19 mouse cellular contexts compared by ENCODE assay signal in the genomic region with DNA sequence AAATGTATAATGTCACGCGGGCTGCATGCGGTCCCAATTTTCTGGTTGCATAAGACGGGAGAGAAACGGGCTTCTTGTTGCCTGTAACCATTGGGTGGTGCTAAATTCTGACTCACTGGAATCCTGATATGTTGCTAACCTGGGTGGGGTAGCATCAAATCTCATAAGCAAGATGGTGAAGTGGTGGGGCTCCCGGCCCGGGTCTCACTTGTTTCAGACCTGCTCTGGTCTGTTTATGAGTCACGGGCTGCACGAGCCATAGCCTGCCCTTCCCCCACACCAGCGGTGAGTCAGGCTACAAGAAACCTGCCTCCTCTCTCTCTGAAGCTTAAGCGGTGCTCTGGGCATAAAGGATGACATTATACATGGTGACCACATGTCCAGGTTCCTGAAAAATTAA.
DNase-seq lines count a peak whose midpoint lies in the region; ATAC-seq and TF ChIP-seq lines count a peak whose summit lies in the region.
"Had no signal": no experiment of that assay in that cellular context is flagged by ENCODE, and none has a peak within 500 bp of the region (broad histone marks: within the 10 kb centered on the region; RNA-seq: fewer than 3 reads in every experiment).

No protein-coding gene starts in this region.

- no peak for ATAC-seq in hindbrain, embryonic 14.5 days (ENCODE audit: low FRiP score)
- ATAC-seq in hindbrain, embryonic 12.5 days (ENCODE audit: low FRiP score): no peak
- ATAC-seq in stomach, postnatal 0 days (ENCODE audit: low FRiP score, low TSS enrichment): peak; percentile 34; the same call in 1 of the 2 replicates
- ATAC-seq: intestine, embryonic 15.5 days; midbrain, embryonic 15.5 days had no signal

- no peak for TF ChIP-seq POLR2A in cerebellum, adult 2 months (IDR thresholded peaks at IDR 0.05; ENCODE audit: borderline replicate concordance, insufficient read depth, low read length)

- TF ChIP-seq CTCF in cerebellum, adult 2 months (IDR thresholded peaks at IDR 0.05; ENCODE audit: borderline replicate concordance, insufficient read depth, low read depth, low read length): no peak
- TF ChIP-seq CTCF in stomach, postnatal 0 days (IDR thresholded peaks at IDR 0.05; ENCODE audit: low read depth): no peak

- no peak for TF ChIP-seq EP300 in stomach, postnatal 0 days (optimal IDR thresholded peaks at IDR 0.05)

- H3K4me1 ChIP-seq in cerebellum, adult 2 months (ENCODE audit: control insufficient read depth, insufficient read depth, low read length): peaks cover 65% of the 10 kb centered on the region
- H3K4me1 ChIP-seq in hindbrain, embryonic 14.5 days (replicated peaks; ENCODE audit: control insufficient read depth, insufficient read depth, low read length): peaks cover 37% of the 10 kb centered on the region
- peaks cover 36% of the 10 kb centered on the region for H3K4me1 ChIP-seq in hindbrain, embryonic 12.5 days
- H3K4me1 ChIP-seq in stomach, postnatal 0 days (replicated peaks; ENCODE audit: control insufficient read depth, insufficient read depth): no peaks in the 10 kb centered on the region

- DNase-seq in cerebellum, adult 2 months: peak in 1 of 2 experiments; percentile 42
- DNase-seq in cerebellum, adult 18-20 months: no peak
- no peak for DNase-seq in hindbrain, embryonic 14.5 days (ENCODE audit: low spot score)
- DNase-seq in right cerebral cortex, adult 2 months (ENCODE audit: low spot score in 2 of 2): peak; percentile 30 to 47
- DNase-seq in right cerebral cortex, postnatal 10 days (ENCODE audit: low spot score in 2 of 2): no peak
- peak; percentile 47 for DNase-seq in stomach, postnatal 0 days (ENCODE audit: low spot score)
- DNase-seq in thymus, postnatal 25 days: no peak
- DNase-seq: adrenal gland, adult 8-10 months; gastrocnemius, adult 2 months; heart, adult 11 months; heart, postnatal 4 days; thymus, adult 2 months had no signal

- no peak overlapping the region for H3K4me3 ChIP-seq in cerebellum, adult 2 months (replicated peaks; ENCODE audit: insufficient read depth, low read depth, low read length)
- H3K4me3 ChIP-seq in hindbrain, embryonic 14.5 days (replicated peaks; ENCODE audit: low read length): no peak overlapping the region
- H3K4me3 ChIP-seq in hindbrain, embryonic 12.5 days: no peak overlapping the region
- H3K4me3 ChIP-seq in stomach, postnatal 0 days (ENCODE audit: low read depth, low read length): no peak overlapping the region
- H3K4me3 ChIP-seq: forebrain, embryonic 12.5 days; gastrocnemius, adult 2 months; heart, embryonic 13.5 days; intestine, embryonic 15.5 days; limb, embryonic 13.5 days; midbrain, embryonic 15.5 days had no signal

- no peaks in the 10 kb centered on the region for H3K9me3 ChIP-seq in hindbrain, embryonic 14.5 days (ENCODE audit: control insufficient read depth, low read length)
- H3K9me3 ChIP-seq in hindbrain, embryonic 12.5 days (replicated peaks): no peaks in the 10 kb centered on the region
- H3K9me3 ChIP-seq in stomach, postnatal 0 days (ENCODE audit: control insufficient read depth, low read length): no peaks in the 10 kb centered on the region
- H3K9me3 ChIP-seq: forebrain, embryonic 12.5 days; heart, embryonic 13.5 days; intestine, embryonic 15.5 days; limb, embryonic 13.5 days; midbrain, embryonic 15.5 days had no signal

- H3K27ac ChIP-seq in cerebellum, adult 2 months (ENCODE audit: insufficient read depth, low read length): peak overlapping the region; percentile 6; the same call in 1 of the 2 replicates
- H3K27ac ChIP-seq in hindbrain, embryonic 14.5 days: peak overlapping the region; percentile 34
- no peak overlapping the region for H3K27ac ChIP-seq in hindbrain, embryonic 12.5 days
- no peak overlapping the region for H3K27ac ChIP-seq in stomach, postnatal 0 days (replicated peaks)
- H3K27ac ChIP-seq: forebrain, embryonic 12.5 days; gastrocnemius, adult 2 months; heart, embryonic 13.5 days; intestine, embryonic 15.5 days; limb, embryonic 13.5 days; liver, embryonic 14.5 days had no signal

- H3K36me3 ChIP-seq in hindbrain, embryonic 14.5 days (replicated peaks; ENCODE audit: control insufficient read depth, insufficient read depth): no peaks in the 10 kb centered on the region
- no peaks in the 10 kb centered on the region for H3K36me3 ChIP-seq in hindbrain, embryonic 12.5 days
- no peaks in the 10 kb centered on the region for H3K36me3 ChIP-seq in stomach, postnatal 0 days (ENCODE audit: control insufficient read depth, insufficient read depth, low read length)
- H3K36me3 ChIP-seq: forebrain, embryonic 12.5 days; heart, embryonic 13.5 days; intestine, embryonic 15.5 days; limb, embryonic 13.5 days; midbrain, embryonic 15.5 days had no signal

- WGBS in cerebellum, adult 2 months: 83% methylated on average over 11 of the region's 11 CpGs
- WGBS in hindbrain, embryonic 14.5 days: 87% methylated on average over 11 of the region's 11 CpGs
- WGBS in hindbrain, embryonic 12.5 days: 91% methylated on average over 11 of the region's 11 CpGs
- WGBS in stomach, postnatal 0 days: 59% methylated on average over 11 of the region's 11 CpGs

- no peak overlapping the region for H3K4me2 ChIP-seq in hindbrain, embryonic 14.5 days (replicated peaks)
- H3K4me2 ChIP-seq in hindbrain, embryonic 12.5 days (replicated peaks): no peak overlapping the region
- no peak overlapping the region for H3K4me2 ChIP-seq in stomach, postnatal 0 days (replicated peaks; ENCODE audit: low read depth)
- H3K4me2 ChIP-seq: forebrain, embryonic 12.5 days; heart, embryonic 13.5 days; intestine, embryonic 15.5 days; limb, embryonic 13.5 days; midbrain, embryonic 15.5 days had no signal

- no peaks in the 10 kb centered on the region for H3K27me3 ChIP-seq in cerebellum, adult 2 months (ENCODE audit: control insufficient read depth, insufficient read depth, low read length)
- no peaks in the 10 kb centered on the region for H3K27me3 ChIP-seq in hindbrain, embryonic 14.5 days (ENCODE audit: control insufficient read depth, insufficient read depth, low read length)
- H3K27me3 ChIP-seq in hindbrain, embryonic 12.5 days: no peaks in the 10 kb centered on the region
- no peaks in the 10 kb centered on the region for H3K27me3 ChIP-seq in stomach, postnatal 0 days (ENCODE audit: control insufficient read depth, insufficient read depth, low read length)
- H3K27me3 ChIP-seq: forebrain, embryonic 12.5 days; heart, embryonic 13.5 days; intestine, embryonic 15.5 days; midbrain, embryonic 15.5 days had no signal

- no peak overlapping the region for H3K9ac ChIP-seq in hindbrain, embryonic 14.5 days
- no peak overlapping the region for H3K9ac ChIP-seq in hindbrain, embryonic 12.5 days
- no peak overlapping the region for H3K9ac ChIP-seq in stomach, postnatal 0 days (ENCODE audit: low read length)
- H3K9ac ChIP-seq: forebrain, embryonic 12.5 days; heart, embryonic 13.5 days; intestine, embryonic 15.5 days; limb, embryonic 13.5 days; liver, embryonic 14.5 days; midbrain, embryonic 15.5 days had no signal

Comparison
In these comparisons a context has a peak if more than half of its experiments do, and no peak if none do; other contexts are left out.
1. DNase-seq: peak in right cerebral cortex, adult 2 months (2 of 2) and stomach, postnatal 0 days (single experiment); none in cerebellum, adult 18-20 months (0 of 2), hindbrain, embryonic 14.5 days (single experiment), right cerebral cortex, postnatal 10 days (0 of 2) and thymus, postnatal 25 days (single experiment).
2. H3K27ac ChIP-seq: peak in cerebellum, adult 2 months (single experiment) and hindbrain, embryonic 14.5 days (single experiment); none in hindbrain, embryonic 12.5 days (single experiment) and stomach, postnatal 0 days (single experiment).